Mouse (Mus musculus): ENCODE measurements around the gene Prss57.

- TF ChIP-seq POLR2A (IDR thresholded peaks at IDR 0.05; ENCODE audit: control insufficient read depth, low read depth, low read length) (peak; percentile 17; the same call in 1 of the 2 replicates), CTCF (IDR thresholded peaks at IDR 0.05; ENCODE audit: control insufficient read depth, insufficient read depth, insufficient replicate concordance, low read depth, low read length) (peak; percentile 68; the same call in 1 of the 2 replicates)
Observed at GRCm38 (mm10) chr10:79793051-79793737, 2.4 kb upstream of the Prss57 start, which contains the start of gene Palm.

All from testis, adult 2 months (tissue).